Comparison of ENCODE assay signal across 24 mouse cellular contexts in the genomic region with DNA sequence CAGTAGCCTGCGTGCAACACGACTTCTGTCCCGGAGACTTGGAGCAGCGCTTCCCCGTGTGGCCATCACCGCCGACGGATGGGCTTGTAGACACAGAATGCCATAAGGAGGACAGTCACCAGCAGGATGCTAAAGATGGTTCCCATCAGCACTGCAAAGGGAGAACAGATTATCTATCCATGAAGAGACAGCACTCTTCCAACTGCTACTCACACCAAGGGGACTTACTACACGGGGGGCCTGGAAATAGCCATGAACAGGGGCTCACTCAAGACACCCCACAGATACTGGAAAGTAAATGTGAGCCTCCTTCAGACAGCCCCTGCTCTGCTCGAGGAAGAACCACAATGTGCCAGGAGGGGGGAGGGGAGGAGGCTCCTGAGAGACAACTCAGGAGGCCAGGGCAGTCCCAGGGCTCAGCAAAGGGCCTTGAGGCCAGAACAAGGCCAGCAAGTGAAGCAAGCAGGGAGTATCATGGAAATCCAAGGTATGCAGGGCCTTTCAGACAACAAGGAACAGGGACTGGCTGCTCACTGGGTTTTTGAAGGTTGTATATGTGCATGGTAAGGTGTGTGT. TPM values are rescaled to one million over a fixed set of nuclear protein-coding genes. Genes with fewer than 3 reads are reported as not detected.
DNase-seq lines count a peak whose midpoint lies in the region; ATAC-seq lines count a peak whose summit lies in the region.
"Had no signal": no experiment of that assay in that cellular context is flagged by ENCODE, and none has a peak within 500 bp of the region (broad histone marks: within the 10 kb centered on the region; RNA-seq: fewer than 3 reads in every experiment).

No protein-coding gene starts in this region.

- no peak overlapping the region for H3K4me3 ChIP-seq in heart, embryonic 10.5 days
- H3K4me3 ChIP-seq in heart, embryonic 12.5 days: no peak overlapping the region
- H3K4me3 ChIP-seq in midbrain, embryonic 10.5 days: no peak overlapping the region
- H3K4me3 ChIP-seq in midbrain, embryonic 14.5 days (replicated peaks; ENCODE audit: low read depth, low read length): no peak overlapping the region
- H3K4me3 ChIP-seq in liver, embryonic 15.5 days (replicated peaks): no peak overlapping the region
- H3K4me3 ChIP-seq: embryonic facial prominence, embryonic 15.5 days; intestine, embryonic 15.5 days; layer of hippocampus, adult 2 months had no signal

- no peak for DNase-seq in heart, embryonic 10.5 days (ENCODE audit: low spot score)
- DNase-seq in midbrain, embryonic 10.5 days (ENCODE audit: low spot score): no peak
- DNase-seq in midbrain, embryonic 14.5 days: no peak
- DNase-seq in adrenal gland, postnatal 10 days: peak; percentile 79
- no peak for DNase-seq in thymus, postnatal 36 days
- DNase-seq: gastrocnemius, postnatal 14 days; lung, postnatal 14 days had no signal

- H3K36me3 ChIP-seq in heart, embryonic 10.5 days: peaks cover 38% of the 10 kb centered on the region
- peaks cover 23% of the 10 kb centered on the region for H3K36me3 ChIP-seq in heart, embryonic 12.5 days
- H3K36me3 ChIP-seq in midbrain, embryonic 10.5 days: peaks cover 83% of the 10 kb centered on the region
- H3K36me3 ChIP-seq in midbrain, embryonic 14.5 days (ENCODE audit: control insufficient read depth, insufficient read depth, low read length): peaks cover 55% of the 10 kb centered on the region
- peaks cover 23% of the 10 kb centered on the region for H3K36me3 ChIP-seq in liver, embryonic 15.5 days (replicated peaks)

- H3K27me3 ChIP-seq in heart, embryonic 10.5 days (ENCODE audit: insufficient read depth, poor library complexity, severe bottlenecking): no peaks in the 10 kb centered on the region
- H3K27me3 ChIP-seq in heart, embryonic 12.5 days (replicated peaks): no peaks in the 10 kb centered on the region
- no peaks in the 10 kb centered on the region for H3K27me3 ChIP-seq in midbrain, embryonic 10.5 days (ENCODE audit: low read depth, poor library complexity, severe bottlenecking)
- H3K27me3 ChIP-seq in midbrain, embryonic 14.5 days (ENCODE audit: control insufficient read depth, insufficient read depth, low read length): no peaks in the 10 kb centered on the region
- no peaks in the 10 kb centered on the region for H3K27me3 ChIP-seq in liver, embryonic 15.5 days
- H3K27me3 ChIP-seq: embryonic facial prominence, embryonic 15.5 days; intestine, embryonic 15.5 days had no signal

- H3K27ac ChIP-seq in heart, embryonic 10.5 days: 0 out of 2 replicates have a peak overlapping the region, but pooled peaks have one; percentile 24
- H3K27ac ChIP-seq in heart, embryonic 12.5 days (ENCODE audit: poor library complexity, severe bottlenecking): no peak overlapping the region
- 0 out of 2 replicates have a peak overlapping the region, but pooled peaks have one; percentile 17 for H3K27ac ChIP-seq in midbrain, embryonic 10.5 days (replicated peaks)
- no peak overlapping the region for H3K27ac ChIP-seq in midbrain, embryonic 14.5 days (replicated peaks; ENCODE audit: low read depth, low read length)
- peak overlapping the region; percentile 51; the same call in 1 of the 2 replicates for H3K27ac ChIP-seq in liver, embryonic 15.5 days (replicated peaks)
- H3K27ac ChIP-seq: embryonic facial prominence, embryonic 15.5 days; intestine, embryonic 15.5 days; kidney, postnatal 0 days had no signal

- H3K4me2 ChIP-seq in heart, embryonic 12.5 days: no peak overlapping the region
- no peak overlapping the region for H3K4me2 ChIP-seq in midbrain, embryonic 14.5 days (ENCODE audit: low read length)
- no peak overlapping the region for H3K4me2 ChIP-seq in liver, embryonic 15.5 days
- H3K4me2 ChIP-seq: embryonic facial prominence, embryonic 15.5 days; intestine, embryonic 15.5 days had no signal

- H3K9ac ChIP-seq in heart, embryonic 12.5 days: no peak overlapping the region
- H3K9ac ChIP-seq in midbrain, embryonic 14.5 days (replicated peaks; ENCODE audit: low read length): no peak overlapping the region
- H3K9ac ChIP-seq in liver, embryonic 15.5 days: no peak overlapping the region
- H3K9ac ChIP-seq: embryonic facial prominence, embryonic 15.5 days; intestine, embryonic 15.5 days had no signal

- no peaks in the 10 kb centered on the region for H3K9me3 ChIP-seq in heart, embryonic 10.5 days
- H3K9me3 ChIP-seq in heart, embryonic 12.5 days (replicated peaks): no peaks in the 10 kb centered on the region
- H3K9me3 ChIP-seq in midbrain, embryonic 10.5 days (replicated peaks): no peaks in the 10 kb centered on the region
- H3K9me3 ChIP-seq in midbrain, embryonic 14.5 days (ENCODE audit: control insufficient read depth, low read length): no peaks in the 10 kb centered on the region
- no peaks in the 10 kb centered on the region for H3K9me3 ChIP-seq in liver, embryonic 15.5 days (replicated peaks)
- H3K9me3 ChIP-seq: embryonic facial prominence, embryonic 15.5 days; intestine, embryonic 15.5 days had no signal

- peaks cover 52% of the 10 kb centered on the region for H3K4me1 ChIP-seq in heart, embryonic 10.5 days
- peaks cover 41% of the 10 kb centered on the region for H3K4me1 ChIP-seq in heart, embryonic 12.5 days (replicated peaks)
- peaks cover 32% of the 10 kb centered on the region for H3K4me1 ChIP-seq in midbrain, embryonic 10.5 days
- H3K4me1 ChIP-seq in midbrain, embryonic 14.5 days (ENCODE audit: control insufficient read depth, insufficient read depth, low read length): peaks cover 13% of the 10 kb centered on the region
- H3K4me1 ChIP-seq in liver, embryonic 15.5 days (replicated peaks): peaks cover 69% of the 10 kb centered on the region

- ATAC-seq in heart, embryonic 12.5 days (ENCODE audit: insufficient number of reproducible peaks, low FRiP score): no peak
- ATAC-seq in midbrain, embryonic 14.5 days (ENCODE audit: low FRiP score, low TSS enrichment): no peak
- no peak for ATAC-seq in liver, embryonic 15.5 days (ENCODE audit: insufficient read depth)
- ATAC-seq: intestine, embryonic 15.5 days; midbrain, embryonic 16.5 days had no signal

- 78% methylated on average over 10 of the region's 10 CpGs for WGBS in heart, embryonic 10.5 days
- WGBS in heart, embryonic 12.5 days: 77% methylated on average over 10 of the region's 10 CpGs
- 78% methylated on average over 10 of the region's 10 CpGs for WGBS in midbrain, embryonic 10.5 days
- 83% methylated on average over 10 of the region's 10 CpGs for WGBS in midbrain, embryonic 14.5 days
- WGBS in liver, embryonic 15.5 days (ENCODE audit: insufficient replicate concordance): 75% methylated on average over 10 of the region's 10 CpGs

RNA-seq across cellular contexts. Expression of a gene that starts 14.0 kb away (rescaled TPM):
- polyA plus RNA-seq in heart, embryonic 10.5 days (2016; fragmentation: Nextera tagmentation; extraction: Ambion mirVana): 58.7 and 77.1 TPM in 2 replicates
- polyA plus RNA-seq in heart, embryonic 12.5 days (2016; fragmentation: Nextera tagmentation; extraction: Ambion mirVana): 53.2 and 57.5 TPM in 2 replicates
- 133 and 143 TPM in 2 replicates for polyA plus RNA-seq in midbrain, embryonic 10.5 days (2016; fragmentation: Nextera tagmentation; extraction: Ambion mirVana)
- 276 and 315 TPM in 2 replicates for polyA plus RNA-seq in midbrain, embryonic 14.5 days (2014; fragmentation: Nextera tagmentation; extraction: Ambion mirVana)
- 10 to 100 TPM; 39.1 to 55.8 TPM for total RNA-seq in adrenal gland, postnatal 10 days (2021)
- polyA plus RNA-seq in liver, embryonic 15.5 days (2015; fragmentation: Nextera tagmentation; extraction: Ambion mirVana): 21.3 and 21.4 TPM in 2 replicates

RNA-seq across cellular contexts. Expression of a gene that starts 34.0 kb away (rescaled TPM):
- 31.6 and 33.0 TPM in 2 replicates for polyA plus RNA-seq in heart, embryonic 10.5 days (2016; fragmentation: Nextera tagmentation; extraction: Ambion mirVana)
- 33.6 and 36.4 TPM in 2 replicates for polyA plus RNA-seq in heart, embryonic 12.5 days (2016; fragmentation: Nextera tagmentation; extraction: Ambion mirVana)
- polyA plus RNA-seq in midbrain, embryonic 10.5 days (2016; fragmentation: Nextera tagmentation; extraction: Ambion mirVana): 34.4 and 38.1 TPM in 2 replicates
- 36.3 and 39.5 TPM in 2 replicates for polyA plus RNA-seq in midbrain, embryonic 14.5 days (2014; fragmentation: Nextera tagmentation; extraction: Ambion mirVana)
- 10 to 100 TPM; 45.3 to 63.5 TPM for total RNA-seq in adrenal gland, postnatal 10 days (2021)
- polyA plus RNA-seq in liver, embryonic 15.5 days (2015; fragmentation: Nextera tagmentation; extraction: Ambion mirVana): 16.3 and 16.5 TPM in 2 replicates

RNA-seq across cellular contexts. Expression of a gene that starts 34.8 kb away (rescaled TPM):
- 37.5 and 41.2 TPM in 2 replicates for polyA plus RNA-seq in heart, embryonic 10.5 days (2016; fragmentation: Nextera tagmentation; extraction: Ambion mirVana)
- polyA plus RNA-seq in heart, embryonic 12.5 days (2016; fragmentation: Nextera tagmentation; extraction: Ambion mirVana): 45.2 and 45.6 TPM in 2 replicates
- polyA plus RNA-seq in midbrain, embryonic 10.5 days (2016; fragmentation: Nextera tagmentation; extraction: Ambion mirVana): 50.1 and 54.0 TPM in 2 replicates
- polyA plus RNA-seq in midbrain, embryonic 14.5 days (2014; fragmentation: Nextera tagmentation; extraction: Ambion mirVana): 40.9 and 48.5 TPM in 2 replicates
- total RNA-seq in adrenal gland, postnatal 10 days (2021): 10 to 100 TPM; 91.7 to 95.0 TPM
- polyA plus RNA-seq in liver, embryonic 15.5 days (2015; fragmentation: Nextera tagmentation; extraction: Ambion mirVana): 41.0 and 42.8 TPM in 2 replicates

RNA-seq across cellular contexts. Expression of a gene that starts 44.2 kb away (rescaled TPM):
- polyA plus RNA-seq in heart, embryonic 10.5 days (2016; fragmentation: Nextera tagmentation; extraction: Ambion mirVana): not detected in 2 replicates
- not detected in 2 replicates for polyA plus RNA-seq in heart, embryonic 12.5 days (2016; fragmentation: Nextera tagmentation; extraction: Ambion mirVana)
- polyA plus RNA-seq in midbrain, embryonic 10.5 days (2016; fragmentation: Nextera tagmentation; extraction: Ambion mirVana): not detected in 2 replicates
- not detected in 2 replicates for polyA plus RNA-seq in midbrain, embryonic 14.5 days (2014; fragmentation: Nextera tagmentation; extraction: Ambion mirVana)
- total RNA-seq in adrenal gland, postnatal 10 days (2021): not detected
- not detected in 2 replicates for polyA plus RNA-seq in liver, embryonic 15.5 days (2015; fragmentation: Nextera tagmentation; extraction: Ambion mirVana)
- total RNA-seq: common myeloid progenitor, adult 5-6 weeks; ES-E14; gastrocnemius, postnatal 14 days; layer of hippocampus, adult 2 months; left cerebral cortex, postnatal 10 days; liver, adult 2 months had no signal
- polyA plus RNA-seq: embryonic facial prominence, embryonic 15.5 days; forebrain, embryonic 11.5 days; frontal cortex, adult 2 months; intestine, embryonic 15.5 days; kidney, postnatal 0 days; liver, adult 2 months; midbrain, embryonic 16.5 days; neural tube, embryonic 14.5 days; stomach, embryonic 16.5 days had no signal

RNA-seq across cellular contexts. Expression of a gene that starts 49.2 kb away (rescaled TPM):
- polyA plus RNA-seq in heart, embryonic 10.5 days (2016; fragmentation: Nextera tagmentation; extraction: Ambion mirVana): not detected in 2 replicates
- 0.06 TPM in 1 of 2 replicates, not detected in the other for polyA plus RNA-seq in heart, embryonic 12.5 days (2016; fragmentation: Nextera tagmentation; extraction: Ambion mirVana)
- polyA plus RNA-seq in midbrain, embryonic 10.5 days (2016; fragmentation: Nextera tagmentation; extraction: Ambion mirVana): 0.16 and 0.57 TPM in 2 replicates
- 3.4 and 3.5 TPM in 2 replicates for polyA plus RNA-seq in midbrain, embryonic 14.5 days (2014; fragmentation: Nextera tagmentation; extraction: Ambion mirVana)
- under 1 TPM in 1 of 2 experiments, not detected in 1; 0.21 TPM for total RNA-seq in adrenal gland, postnatal 10 days (2021)
- not detected in 2 replicates for polyA plus RNA-seq in liver, embryonic 15.5 days (2015; fragmentation: Nextera tagmentation; extraction: Ambion mirVana)
- total RNA-seq: common myeloid progenitor, adult 5-6 weeks; ES-E14; gastrocnemius, postnatal 14 days; hematopoietic stem cell, adult 5-6 weeks; liver, adult 2 months had no signal
- polyA plus RNA-seq: kidney, postnatal 0 days; liver, adult 2 months; spleen, adult 2 months had no signal

Comparison
In these comparisons a context has a peak if more than half of its experiments do, and no peak if none do; other contexts are left out.
1. H3K27ac ChIP-seq: peak in heart, embryonic 10.5 days (single experiment), midbrain, embryonic 10.5 days (single experiment) and liver, embryonic 15.5 days (single experiment); none in heart, embryonic 12.5 days (single experiment) and midbrain, embryonic 14.5 days (single experiment).